Mouse (Mus musculus): ENCODE measurements around the gene Nfatc2ip.

Gene Nfatc2ip

GRCm38 (mm10) chr7:126396298-126397119 is at the start of gene Nfatc2ip:
Gene Nfatc2ip, minus strand, starts transcription at chr7:126396737.
- DNase-seq (ENCODE audit: low read depth, low spot score), result peak; percentile 97

DNA sequence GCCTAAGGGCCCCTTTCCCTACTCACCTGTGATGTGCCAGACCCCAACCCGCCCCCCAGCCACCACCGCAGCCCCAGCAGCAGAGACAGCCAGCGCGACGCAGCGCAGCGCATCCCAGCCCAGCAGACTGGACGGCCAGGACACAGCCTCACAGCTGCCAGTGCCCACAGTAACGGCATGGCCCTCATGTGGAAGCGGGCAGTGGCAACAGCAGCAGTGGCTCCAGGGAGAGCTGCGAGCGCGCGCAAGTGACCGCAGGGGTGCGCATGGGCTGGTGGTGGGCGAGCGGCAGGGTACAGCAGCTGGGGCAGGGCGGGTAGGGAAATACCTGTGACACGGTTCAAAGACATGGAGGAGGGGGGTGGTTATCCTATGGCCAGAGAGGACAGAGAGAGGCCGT is 49.7 kb upstream of the Nfatc2ip start:
- DNase-seq (ENCODE audit: low read depth, low spot score), result no peak

GRCm38 (mm10) chr7:126445104-126445815 is 48.7 kb upstream of the Nfatc2ip start:
- DNase-seq (ENCODE audit: low read depth, low spot score), result no peak

DNA sequence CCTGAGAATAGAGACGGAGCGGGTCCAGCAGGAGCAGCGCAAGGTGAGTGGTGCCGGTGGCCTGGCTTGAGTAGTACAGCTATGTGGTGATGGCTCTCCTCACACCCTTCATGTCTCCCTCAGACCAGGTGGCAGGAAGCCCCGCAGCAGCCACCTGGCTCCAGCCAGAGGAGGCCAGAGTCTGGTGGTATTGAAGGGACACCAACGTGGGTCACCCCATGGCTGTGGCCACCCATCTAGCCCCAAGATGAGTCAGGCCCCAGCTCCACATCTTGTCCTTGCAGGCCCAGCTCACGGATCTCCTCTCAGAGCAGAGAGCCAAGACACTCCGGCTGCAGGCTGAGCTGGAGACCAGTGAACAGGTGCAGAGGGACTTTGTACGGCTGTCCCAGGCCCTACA is 48.0 kb upstream of the Nfatc2ip start:
- DNase-seq (ENCODE audit: low read depth, low spot score), result no peak

GRCm38 (mm10) chr7:126443997-126444396 is 47.5 kb upstream of the Nfatc2ip start:
- no peak for DNase-seq (ENCODE audit: low read depth, low spot score)

DNA sequence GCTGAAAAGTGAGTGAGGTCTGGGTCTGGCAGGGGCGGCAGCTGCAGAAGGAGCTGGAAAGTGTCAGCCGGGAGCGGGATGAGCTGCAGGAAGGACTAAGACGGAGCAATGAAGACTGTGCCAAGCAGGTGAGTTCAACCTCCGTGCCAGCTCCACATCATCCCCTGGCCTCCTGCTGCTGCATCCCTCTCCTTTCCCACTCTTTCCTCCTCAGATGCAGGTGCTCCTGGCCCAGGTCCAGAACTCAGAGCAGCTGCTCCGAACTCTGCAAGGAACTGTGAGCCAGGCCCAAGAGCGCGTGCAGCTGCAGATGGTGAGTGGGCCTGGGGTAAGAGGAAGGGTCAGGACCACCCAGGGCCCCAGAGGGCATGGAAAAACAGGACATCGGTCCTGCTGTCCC is 43.6 kb upstream of the Nfatc2ip start:
- DNase-seq (ENCODE audit: low read depth, low spot score), result no peak

DNA sequence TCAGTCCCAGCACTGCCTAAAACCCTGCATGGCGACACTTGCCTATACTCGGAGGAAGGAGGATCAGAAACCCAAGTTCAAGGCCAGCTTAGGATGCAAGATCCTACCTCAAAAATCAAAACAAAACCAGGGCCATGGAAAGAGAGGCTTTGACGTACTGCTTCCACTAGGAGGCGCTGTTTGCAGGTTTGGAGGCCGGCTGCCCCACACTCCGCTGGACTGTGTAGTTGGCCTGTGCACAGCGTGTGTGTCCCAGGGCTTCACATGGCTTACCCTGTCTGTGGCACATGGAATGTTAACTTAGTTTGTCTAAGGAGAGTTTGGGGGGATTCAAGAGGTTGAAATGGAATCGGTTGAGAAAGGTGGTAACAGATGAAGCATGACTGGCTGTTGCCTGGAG is 40.3 kb upstream of the Nfatc2ip start:
- DNase-seq (ENCODE audit: low read depth, low spot score), result peak; percentile 65

- DNase-seq (ENCODE audit: low read depth, low spot score), result no peak
Measured at GRCm38 (mm10) chr7:126435801-126436200, 39.3 kb upstream of the Nfatc2ip start.

- DNase-seq (ENCODE audit: low read depth, low spot score), result no peak
Measured at GRCm38 (mm10) chr7:126434726-126435125, 38.2 kb upstream of the Nfatc2ip start.

GRCm38 (mm10) chr7:126430167-126430566 is 33.6 kb upstream of the Nfatc2ip start:
- no peak for DNase-seq (ENCODE audit: low read depth, low spot score)

- DNase-seq (ENCODE audit: low read depth, low spot score), result no peak
Measured at GRCm38 (mm10) chr7:126429503-126429898, 33.0 kb upstream of the Nfatc2ip start.

DNA sequence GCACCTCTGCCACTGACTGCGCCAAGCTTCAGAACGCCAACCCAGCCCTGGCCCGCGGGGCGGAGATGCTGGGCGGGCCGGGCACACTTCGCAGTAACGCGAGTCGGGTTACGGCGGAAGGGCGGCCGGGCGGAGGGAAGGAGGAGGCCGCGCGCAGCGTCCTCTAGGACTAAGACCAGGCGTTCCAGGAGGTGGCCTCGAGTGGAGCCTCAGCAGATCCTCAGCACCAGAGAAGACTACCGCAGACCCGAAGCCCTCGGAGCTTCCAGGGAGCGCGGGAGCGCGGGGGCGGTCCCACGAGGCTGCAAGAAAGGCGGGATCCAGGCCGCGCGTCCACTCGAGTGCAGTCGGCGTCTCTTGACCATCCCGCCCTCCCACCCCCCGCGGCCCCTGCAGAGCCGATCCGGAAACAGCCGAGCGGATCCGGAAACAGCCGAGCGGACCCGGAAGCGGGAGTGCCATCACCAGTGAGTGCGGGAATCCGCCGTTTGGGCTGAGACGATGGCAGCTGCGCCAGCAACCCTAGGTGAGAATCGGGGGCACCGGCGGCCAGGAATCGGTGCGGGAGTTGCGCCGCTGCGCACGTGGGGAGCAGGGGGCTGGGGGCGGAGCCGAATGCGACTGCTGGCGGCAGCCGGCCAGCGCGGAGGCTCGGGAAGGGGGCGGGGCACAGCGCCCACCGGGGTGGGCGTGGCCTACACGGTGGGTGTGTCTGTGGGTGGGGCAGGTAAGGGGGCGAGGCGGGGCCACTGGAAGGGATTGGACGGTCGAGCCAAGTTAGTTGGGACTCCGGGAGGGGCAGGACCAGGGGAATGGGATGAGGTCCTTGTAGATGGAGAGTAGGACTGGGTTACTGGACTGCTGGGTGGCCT is 32.3 kb upstream of the Nfatc2ip start, which contains the start of gene Rabep2:
Gene Rabep2 (plus strand): TSS at position 129 of the 872 bp plus-strand sequence.
- DNase-seq (ENCODE audit: low read depth, low spot score), result peak; percentile 86

DNA sequence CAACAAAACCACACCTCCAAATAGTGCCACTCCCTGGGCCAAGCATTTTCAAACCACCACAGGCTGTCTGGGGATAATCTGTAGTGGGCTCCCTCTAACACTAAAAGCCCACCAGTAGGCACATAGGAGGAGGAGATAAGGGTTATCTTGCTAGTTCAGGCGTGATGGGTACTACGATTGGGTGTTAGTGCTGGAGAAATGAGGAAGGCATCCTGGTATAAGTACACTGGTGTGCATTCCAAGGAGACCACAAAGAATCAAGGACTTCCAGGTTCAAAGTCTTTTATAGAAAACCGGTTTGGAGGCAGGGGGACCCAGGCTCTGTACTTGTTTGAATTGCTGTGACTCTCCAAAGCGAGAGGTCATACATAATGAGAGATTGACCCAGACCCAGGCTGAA is 31.6 kb upstream of the Nfatc2ip start:
- DNase-seq (ENCODE audit: low read depth, low spot score), result no peak

GRCm38 (mm10) chr7:126427323-126427860 is 30.9 kb upstream of the Nfatc2ip start:
- no peak for DNase-seq (ENCODE audit: low read depth, low spot score)

DNA sequence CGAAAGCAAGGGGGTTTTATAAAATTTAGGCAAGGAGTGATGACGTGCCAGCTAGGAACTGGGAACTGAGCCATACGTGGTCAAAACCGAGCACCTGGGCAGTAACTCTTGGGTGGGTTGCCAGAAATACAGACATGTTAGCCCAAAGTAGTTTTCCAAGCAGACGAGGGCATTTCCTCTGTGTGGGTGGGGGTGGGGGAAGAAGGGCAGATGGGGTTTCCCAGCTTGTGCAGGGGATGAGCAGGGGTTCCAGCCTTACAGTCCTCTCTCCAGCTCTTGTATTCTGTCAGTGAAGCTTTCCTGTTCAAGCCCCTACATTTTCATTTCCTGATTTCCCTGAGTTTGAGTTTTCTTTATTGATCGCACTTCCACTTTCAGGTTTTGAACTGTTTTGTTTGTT is 27.6 kb upstream of the Nfatc2ip start:
- no peak for DNase-seq (ENCODE audit: low read depth, low spot score)

- DNase-seq (ENCODE audit: low read depth, low spot score), result peak; percentile 23
Measured at GRCm38 (mm10) chr7:126421756-126422155, 25.2 kb upstream of the Nfatc2ip start.

DNA sequence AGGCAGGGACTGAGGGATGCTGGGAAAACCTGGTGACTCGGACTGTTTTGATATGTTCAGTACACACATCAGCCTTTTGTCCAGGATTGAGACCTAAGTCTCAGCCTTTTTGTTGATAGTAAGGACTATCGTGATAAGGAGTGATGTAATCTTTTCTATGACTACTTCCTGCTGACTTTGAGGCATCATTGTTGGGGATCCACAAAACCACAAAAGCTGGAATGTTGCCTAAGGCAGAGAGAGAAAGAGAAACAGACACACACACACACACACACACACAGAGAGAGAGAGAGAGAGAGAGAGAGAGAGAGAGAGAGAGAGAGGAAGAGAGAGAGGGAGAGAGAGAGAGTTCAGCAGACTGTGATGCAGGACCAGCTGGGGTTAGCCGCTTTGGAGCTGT is 22.0 kb upstream of the Nfatc2ip start:
- no peak for DNase-seq (ENCODE audit: low read depth, low spot score)

DNA sequence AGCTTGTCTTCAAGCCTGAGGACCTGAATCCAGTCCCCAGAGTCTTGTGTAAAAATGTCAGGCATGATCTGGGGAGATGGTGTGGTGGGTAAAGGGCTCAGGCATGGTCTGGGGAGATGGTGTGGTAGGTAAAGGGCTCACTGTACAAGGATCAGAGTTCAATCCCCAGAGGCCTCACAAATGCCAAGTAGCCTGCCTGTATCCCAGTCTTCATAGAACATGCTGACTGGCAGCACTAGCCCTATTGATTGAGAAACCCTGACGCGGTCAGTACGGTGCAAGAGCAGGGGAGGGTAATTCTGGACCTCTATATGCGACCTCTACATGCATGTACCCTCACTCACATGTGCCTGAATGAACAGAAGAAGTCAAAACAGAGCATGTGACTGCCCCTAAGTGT is 21.1 kb upstream of the Nfatc2ip start:
- DNase-seq (ENCODE audit: low read depth, low spot score), result no peak

- no peak for DNase-seq (ENCODE audit: low read depth, low spot score)
Measured at GRCm38 (mm10) chr7:126417045-126417444, 20.5 kb upstream of the Nfatc2ip start.

DNA sequence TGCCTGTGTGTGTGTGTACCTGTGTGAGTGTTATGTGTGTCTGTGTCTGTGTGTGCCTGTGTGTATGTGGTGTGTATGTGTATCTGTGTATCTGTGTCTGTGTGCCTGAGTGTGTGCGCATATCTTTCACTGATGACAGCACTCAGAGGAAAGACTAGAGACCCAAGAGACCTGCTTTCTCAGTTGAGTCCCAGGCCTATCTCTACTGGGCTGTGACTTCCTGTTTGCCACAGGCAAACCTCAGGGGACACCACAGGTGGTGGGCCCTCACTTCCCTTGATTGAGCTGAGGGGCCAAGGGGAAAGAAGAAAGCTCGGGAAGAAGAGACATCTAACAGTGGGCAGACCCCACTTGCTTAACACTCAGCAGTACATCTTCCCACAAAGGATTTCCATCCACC is 20.1 kb upstream of the Nfatc2ip start:
- DNase-seq (ENCODE audit: low read depth, low spot score), result no peak

GRCm38 (mm10) chr7:126414725-126415124 is 18.2 kb upstream of the Nfatc2ip start, which contains the start of gene Cd19:
Gene Cd19, minus strand, starts transcription at chr7:126414889.
- DNase-seq (ENCODE audit: low read depth, low spot score), result no peak

DNA sequence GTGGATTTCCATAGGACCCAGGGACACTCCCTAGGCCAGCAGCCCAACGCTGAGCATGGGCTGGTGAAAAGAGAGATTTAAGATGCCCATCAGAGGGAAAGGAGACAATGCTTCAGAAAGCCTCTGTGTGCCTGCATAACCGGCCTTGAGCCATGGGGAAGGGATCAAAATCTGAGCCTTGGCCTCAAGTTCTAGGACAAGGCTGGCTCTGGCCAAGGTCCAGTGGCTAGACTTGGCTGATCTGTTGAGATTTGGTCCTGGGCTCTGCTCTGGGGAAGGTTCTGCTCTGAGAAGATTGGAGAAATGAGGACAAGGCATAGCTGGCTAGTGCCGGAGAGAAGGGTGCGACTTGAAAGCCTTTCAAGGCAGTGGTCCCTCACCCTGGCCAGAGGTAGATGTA is 14.5 kb upstream of the Nfatc2ip start:
- DNase-seq (ENCODE audit: low read depth, low spot score), result no peak

Measured in CD4-positive helper T cell, adult 2 months (primary cell).